Mouse (Mus musculus) brain, embryonic 14.5 days (tissue): ENCODE measurements around the gene Fbxo9. TPM values are rescaled to one million over a fixed set of nuclear protein-coding genes. Genes with fewer than 3 reads are reported as not detected.

ENCODE experiments used
- DNase-seq: peaks from one replicate; pipeline ENCODE4 v3.0.0-alpha.2; 2011; ENCODE audit warnings: low read depth
- CTCF ChIP-seq: fragments of 200-500 bp; IDR thresholded peaks from 2 replicates; pipeline ENCODE4 v1.5.1; 2012; ENCODE audit warnings: inconsistent platforms, mild to moderate bottlenecking, moderate library complexity, borderline replicate concordance; ENCODE audit not compliant: insufficient read depth, insufficient read length; ENCODE audit errors: extremely low read depth
- POLR2A ChIP-seq: fragments of 200-500 bp; IDR thresholded peaks from 2 replicates; pipeline ENCODE4 v1.6.1; 2012; ENCODE audit warnings: mild to moderate bottlenecking, inconsistent platforms, borderline replicate concordance; ENCODE audit not compliant: poor library complexity, insufficient read depth, insufficient read length, severe bottlenecking; ENCODE audit errors: extremely low read depth
- polyA plus RNA-seq: library from polyadenylated mRNA; depleted of rRNA; stranded (reverse); fragments of >200 nt; gene quantifications from 2 replicates; pipeline ENCODE4 v1.2.3, GENCODE M21; 2012; rRNA removed

The Fbxo9 gene
- polyA plus RNA-seq, 1 experiment: 77.0 TPM

- TF ChIP-seq CTCF (no peak), POLR2A (no peak)
- DNase-seq: no peak
Observed at GRCm38 (mm10) chr9:78053821-78054220, 55.0 kb downstream of the Fbxo9 start.

GRCm38 (mm10) chr9:78051677-78052076 lies 57.2 kb downstream of the Fbxo9 start, which contains the start of gene Gcm1:
Gene Gcm1, plus strand, starts transcription at chr9:78051924.
- DNase-seq: no peak
- TF ChIP-seq CTCF (no peak), POLR2A (no peak)

- TF ChIP-seq CTCF: no peak
- no peak for TF ChIP-seq POLR2A
Observed at GRCm38 (mm10) chr9:78050452-78050970, 58.4 kb downstream of the Fbxo9 start.

GRCm38 (mm10) chr9:78046755-78047154 lies 62.1 kb downstream of the Fbxo9 start:
- DNase-seq: no peak
- TF ChIP-seq CTCF (no peak), POLR2A (no peak)

More at GRCm38 (mm10) chr9:78050452-78050970, 58.4 kb downstream of the Fbxo9 start:
- DNase-seq: no peak

- DNase-seq: no peak
- TF ChIP-seq POLR2A (no peak), CTCF (no peak)
Observed at GRCm38 (mm10) chr9:78045171-78045570, 63.7 kb downstream of the Fbxo9 start.

- TF ChIP-seq CTCF (peak; percentile 99), POLR2A (no peak)
- DNase-seq: peak; percentile 91
Observed at GRCm38 (mm10) chr9:78038755-78039489, 69.9 kb downstream of the Fbxo9 start.

GRCm38 (mm10) chr9:78035831-78036230 lies 73.0 kb downstream of the Fbxo9 start:
- no peak for DNase-seq
- no peak for TF ChIP-seq POLR2A
- TF ChIP-seq CTCF: no peak

- no peak for TF ChIP-seq CTCF
- no peak for DNase-seq
Observed at GRCm38 (mm10) chr9:78035296-78035695, 73.6 kb downstream of the Fbxo9 start.

- no peak for DNase-seq
- TF ChIP-seq POLR2A: no peak
- no peak for TF ChIP-seq CTCF
Observed at GRCm38 (mm10) chr9:78032930-78033329, 75.9 kb downstream of the Fbxo9 start.

Other genes starting within 250 kb of the Fbxo9 start
- 60.7 and 61.5 TPM in 2 replicates for gene Elovl5, start 191.7 kb downstream of the Fbxo9 start, polyA plus RNA-seq
- not detected in 2 replicates for gene Gcm1, start 57.1 kb downstream of the Fbxo9 start, polyA plus RNA-seq
- gene Ick, start 127 bp upstream of the Fbxo9 start, polyA plus RNA-seq: 45.0 and 55.6 TPM in 2 replicates
- gene Gsta4, start 73.7 kb upstream of the Fbxo9 start, polyA plus RNA-seq: 10.6 and 14.7 TPM in 2 replicates
- gene Gsta1, start 121.6 kb upstream of the Fbxo9 start, polyA plus RNA-seq: 0.19 TPM in 1 of 2 replicates, not detected in the other
- not detected in 2 replicates for gene Gm3776, start 148.1 kb upstream of the Fbxo9 start, polyA plus RNA-seq
- gene Gm10639, start 180.9 kb upstream of the Fbxo9 start, polyA plus RNA-seq: not detected in 2 replicates
- gene Omt2a, start 205.7 kb upstream of the Fbxo9 start, polyA plus RNA-seq: not detected in 2 replicates
- not detected in 2 replicates for gene Omt2b, start 218.5 kb upstream of the Fbxo9 start, polyA plus RNA-seq
- 0.20 TPM in 1 of 2 replicates, not detected in the other for gene Gsta2, start 246.7 kb upstream of the Fbxo9 start, polyA plus RNA-seq